Mouse (Mus musculus): ENCODE measurements around the gene Dbh.

Gene Dbh

DNA sequence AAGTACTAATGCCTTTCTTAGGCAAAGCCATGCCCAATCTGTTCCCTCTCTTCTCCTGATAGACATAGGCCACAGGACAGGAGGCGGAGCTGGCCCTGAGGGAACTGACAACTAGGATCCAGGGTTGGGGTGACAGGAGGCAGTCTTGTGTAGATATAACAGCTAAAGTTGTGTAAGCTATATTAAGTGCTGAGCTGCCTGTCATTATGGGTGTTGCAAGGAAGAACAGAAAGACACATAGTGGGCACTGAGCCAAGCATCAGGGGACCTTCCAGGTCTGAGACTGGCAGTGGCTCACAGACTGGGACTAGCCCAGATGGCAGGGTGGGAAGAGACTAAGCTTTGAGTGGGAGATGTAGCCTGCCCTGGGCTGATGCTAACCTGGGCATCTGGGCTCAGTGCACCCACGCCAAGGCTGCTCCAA is 53.1 kb downstream of the Dbh start:
- no peak for DNase-seq (ENCODE audit: low spot score in 2 of 2)

DNA sequence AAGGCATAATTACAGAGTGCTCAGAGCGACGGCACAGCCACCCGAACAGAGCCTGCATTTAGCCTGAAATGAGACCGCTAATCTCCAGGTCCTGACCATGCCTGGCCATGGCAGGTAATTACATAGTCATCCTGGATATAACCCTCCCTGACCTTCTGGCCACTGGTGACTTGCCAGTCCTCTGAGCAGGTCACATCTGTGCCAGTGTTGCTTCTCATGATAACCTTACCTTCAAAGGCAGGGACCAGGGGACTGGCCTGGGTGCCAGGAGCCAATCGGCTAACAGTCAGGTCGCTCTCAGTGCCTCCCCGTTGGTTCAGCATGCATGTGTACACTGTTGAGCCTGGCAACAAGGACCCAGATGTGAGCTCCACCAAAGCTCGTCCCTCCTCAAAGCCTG is 53.5 kb downstream of the Dbh start:
- no peak for DNase-seq (ENCODE audit: low spot score in 2 of 2)

DNA sequence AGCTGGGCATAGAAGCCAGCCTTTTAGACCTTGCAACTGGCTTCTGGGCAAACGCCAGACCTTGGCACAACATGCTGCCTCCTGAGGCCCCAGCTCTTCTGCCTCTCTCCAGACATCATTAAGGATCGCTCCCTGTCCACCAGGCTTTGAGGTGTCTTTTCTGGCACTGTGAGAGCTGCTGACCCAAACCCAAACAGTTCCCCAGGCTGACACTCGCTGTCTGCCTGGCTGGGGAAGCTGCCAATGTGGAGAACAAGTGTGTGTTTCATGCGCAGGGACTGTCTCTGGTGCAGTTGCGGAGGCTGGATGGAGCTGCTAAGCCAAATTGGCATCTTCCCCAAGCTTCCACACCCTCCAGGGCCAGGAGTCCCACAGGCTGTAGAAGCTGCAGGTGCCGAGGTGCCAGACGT is 58.0 kb downstream of the Dbh start:
- DNase-seq (ENCODE audit: low spot score in 2 of 2): peak in 1 of 2 experiments; percentile 47

DNA sequence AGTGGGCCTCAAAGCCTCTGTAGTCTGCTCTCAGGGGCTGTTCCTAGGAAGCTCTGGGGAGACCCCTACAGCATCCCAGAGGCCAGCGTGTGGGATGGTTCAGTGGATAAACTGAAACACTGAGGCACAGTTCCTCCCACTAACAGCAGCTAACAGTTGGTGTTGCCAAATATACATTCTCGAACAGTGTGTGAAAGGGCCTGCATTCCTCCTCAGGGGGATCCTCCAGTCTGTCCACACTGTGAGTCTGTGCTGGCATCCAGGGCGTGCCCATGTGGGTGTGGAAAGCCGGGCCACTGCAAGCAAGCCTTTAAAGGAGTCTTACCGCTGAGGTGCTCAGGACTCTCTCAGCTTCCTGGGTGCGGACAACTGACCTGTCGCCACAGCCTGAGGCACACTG is 61.5 kb downstream of the Dbh start:
- DNase-seq (ENCODE audit: low spot score in 2 of 2): no peak

DNA sequence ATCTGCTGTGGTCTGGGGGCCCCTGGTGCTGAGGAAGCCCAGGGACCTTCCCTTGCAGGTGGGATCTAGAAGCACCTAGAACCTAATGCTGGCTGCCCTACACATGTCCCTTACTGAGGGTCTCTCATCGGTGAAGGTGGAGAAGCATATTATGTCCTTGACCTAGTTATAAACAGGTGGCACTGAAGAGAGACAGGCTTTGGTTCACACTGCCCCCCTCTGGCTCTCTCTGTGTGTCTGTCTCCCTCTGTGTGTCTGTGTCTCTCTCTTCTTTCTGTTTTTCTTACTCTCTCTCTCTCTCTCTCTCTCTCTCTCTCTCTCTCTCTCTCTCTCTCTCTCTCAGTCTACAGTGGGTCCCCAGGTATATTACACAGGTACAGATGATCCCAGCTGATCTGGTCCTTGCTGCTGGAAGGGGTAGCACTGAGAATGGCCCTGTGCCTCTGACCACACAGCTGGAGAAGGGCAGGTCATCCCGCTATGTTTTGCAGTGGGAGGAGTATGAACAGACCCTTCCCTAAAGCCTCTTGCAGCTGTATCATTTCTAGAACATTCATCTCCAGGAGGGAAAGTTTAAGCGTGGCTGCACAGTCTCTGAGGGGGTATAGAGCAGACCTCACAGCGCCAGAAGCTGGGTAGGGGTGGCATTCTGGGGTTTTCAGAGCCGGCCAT is 63.9 kb downstream of the Dbh start:
- no peak for DNase-seq (ENCODE audit: low spot score in 2 of 2)

DNA sequence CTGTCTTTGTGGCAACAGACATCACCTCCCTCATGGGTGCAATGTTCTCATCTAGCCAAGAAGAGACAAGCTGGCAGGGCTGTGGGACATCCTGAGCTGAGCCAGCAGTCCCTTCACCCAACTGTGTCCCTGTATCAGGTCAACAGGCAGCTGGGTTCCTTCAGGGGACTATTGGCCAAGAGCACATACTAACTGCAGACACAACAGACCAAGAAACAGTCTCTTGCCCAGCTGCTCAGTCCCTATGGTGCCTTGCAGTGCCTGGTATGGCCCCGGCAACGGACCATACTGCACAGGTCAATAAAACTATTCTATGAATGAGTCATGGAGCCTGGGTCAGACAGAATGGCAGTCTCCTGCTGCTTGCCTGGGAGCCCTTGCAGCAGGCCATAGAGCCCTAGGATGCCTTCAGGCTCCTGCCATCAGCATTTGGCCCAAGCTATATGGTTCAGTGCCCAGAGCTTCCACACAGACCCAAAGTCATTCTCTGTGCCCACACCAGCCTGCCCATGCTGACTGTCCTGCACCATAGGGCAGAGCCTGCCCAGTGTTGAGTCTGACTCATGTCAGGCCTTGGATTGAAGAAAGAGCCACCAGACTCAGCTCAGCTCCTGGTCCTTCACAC is 64.6 kb downstream of the Dbh start:
- no peak for DNase-seq (ENCODE audit: low spot score in 2 of 2)

DNA sequence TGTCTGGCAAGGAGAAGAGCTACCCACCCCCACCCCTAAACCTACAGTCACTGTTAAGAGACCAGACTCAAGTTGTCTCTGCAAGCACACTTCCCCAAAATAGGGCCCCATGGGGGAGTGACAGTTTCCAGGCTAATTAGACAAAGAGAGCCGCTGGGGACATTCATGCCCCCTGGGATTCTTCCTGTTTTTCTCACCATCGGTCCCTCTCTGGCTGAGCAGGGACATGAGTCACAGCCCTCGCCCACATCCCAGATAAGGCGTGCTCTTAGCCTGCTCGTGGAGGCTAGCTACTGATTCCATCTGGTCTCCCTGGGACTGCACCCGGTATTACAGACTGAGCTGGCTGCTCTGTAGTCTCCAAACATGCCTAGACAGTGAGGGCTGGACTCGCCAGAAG is 67.3 kb downstream of the Dbh start:
- no peak for DNase-seq (ENCODE audit: low spot score in 2 of 2)

Measured in cerebellum, postnatal 4 days (tissue).